Mouse (Mus musculus): Measurements from ENCODE around the gene Atxn1.

The Atxn1 gene

GRCm38 (mm10) chr13:45963497-45964330 lies 1.1 kb downstream of the Atxn1 start:
- peak; percentile 64 for DNase-seq (ENCODE audit: low spot score)

DNA sequence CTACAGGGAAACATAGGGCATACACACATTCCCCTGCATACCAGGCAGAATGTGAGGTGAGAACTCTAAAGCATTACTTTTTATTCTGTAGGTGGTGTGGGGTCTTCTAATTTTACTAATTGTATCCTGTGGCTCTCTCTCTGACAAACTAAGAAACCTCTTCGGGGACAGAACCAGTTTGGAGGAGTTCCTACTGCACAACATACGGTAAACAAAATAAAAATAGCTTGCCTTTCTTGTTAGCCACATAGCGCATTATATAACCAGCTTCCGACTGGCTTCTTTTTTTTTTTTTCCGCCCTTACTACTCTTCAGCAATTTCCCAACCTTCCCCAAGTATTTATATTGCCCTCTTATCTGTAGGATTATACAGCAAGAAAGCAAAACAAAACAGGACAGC lies 2.0 kb downstream of the Atxn1 start:
- no peak for DNase-seq (ENCODE audit: low spot score)

GRCm38 (mm10) chr13:45961871-45962630 lies 2.8 kb downstream of the Atxn1 start:
- DNase-seq (ENCODE audit: low spot score), result peak; percentile 15

- DNase-seq (ENCODE audit: low spot score), result no peak
Measured at GRCm38 (mm10) chr13:45960311-45960965, 4.4 kb downstream of the Atxn1 start.

DNA sequence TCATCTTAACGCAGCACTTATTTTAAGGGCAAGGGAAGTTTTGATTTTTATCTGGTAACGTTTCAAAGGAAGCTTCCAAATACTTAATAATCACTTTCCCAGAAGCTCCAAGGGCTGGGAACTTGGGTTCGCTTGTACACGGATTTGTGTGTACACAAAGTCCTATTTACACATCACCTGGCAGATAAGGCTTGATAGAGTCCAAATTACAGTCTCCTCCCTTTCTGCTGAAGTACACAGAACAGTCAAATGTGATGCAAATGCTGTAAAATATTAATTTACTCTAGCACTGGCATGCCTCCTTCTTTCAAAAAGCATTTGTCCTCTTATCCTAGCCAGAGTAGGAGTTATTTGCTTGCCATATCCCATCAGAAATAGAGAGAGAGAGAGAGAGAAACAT lies 6.5 kb downstream of the Atxn1 start:
- no peak for DNase-seq (ENCODE audit: low spot score)

DNA sequence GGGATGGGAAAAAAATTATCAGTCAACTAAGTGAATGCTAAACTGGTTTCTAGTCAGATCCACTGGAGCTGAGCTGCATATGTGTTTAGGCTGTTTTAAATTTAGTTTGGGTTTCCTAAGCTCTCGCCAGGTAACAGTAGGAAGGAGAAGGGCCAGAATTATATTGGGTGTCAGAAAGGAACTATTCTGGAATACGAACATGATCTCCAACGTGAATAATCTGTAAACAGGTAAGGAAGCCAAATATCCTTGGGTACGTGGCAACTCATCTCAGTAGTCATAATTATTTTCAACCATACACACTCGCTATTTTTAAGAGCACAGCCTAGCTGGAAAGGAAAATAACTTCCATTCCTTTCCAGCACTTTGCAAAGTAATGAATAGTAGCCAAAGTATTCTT lies 7.2 kb downstream of the Atxn1 start:
- DNase-seq (ENCODE audit: low spot score), result no peak

GRCm38 (mm10) chr13:45956287-45956686 lies 8.5 kb downstream of the Atxn1 start:
- DNase-seq (ENCODE audit: low spot score), result no peak

DNA sequence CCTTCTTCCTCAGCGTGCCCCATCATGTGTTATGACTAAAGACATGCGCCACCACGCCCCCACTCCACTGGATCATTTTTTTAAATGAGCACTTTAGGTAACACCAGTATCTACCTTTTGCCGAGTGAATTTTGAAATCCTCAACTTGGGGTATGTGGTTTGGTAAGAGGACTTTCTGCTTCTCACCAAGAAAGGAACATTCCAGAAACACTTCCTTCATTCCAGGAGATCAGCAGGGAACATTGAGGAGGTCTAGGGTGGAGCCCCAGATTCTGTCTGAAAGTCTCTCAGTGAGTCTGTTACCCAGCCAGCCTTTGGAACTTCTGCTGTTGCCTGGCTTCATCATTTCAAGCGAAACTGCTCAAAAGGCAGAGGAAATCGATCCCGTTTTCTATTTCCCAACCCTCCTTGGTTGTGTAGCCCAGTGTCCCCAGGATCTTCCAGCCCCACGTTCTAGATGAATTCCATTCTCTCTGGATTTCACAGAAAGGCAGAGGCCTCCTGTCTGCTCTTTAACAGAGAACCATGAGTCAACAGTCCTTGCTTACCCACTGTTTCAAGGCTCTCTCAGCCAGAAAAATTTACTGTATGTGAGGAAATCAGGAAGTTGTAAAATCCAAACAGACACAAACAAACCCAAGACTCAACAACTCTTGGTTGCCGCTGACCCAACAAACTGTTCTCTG lies 9.3 kb downstream of the Atxn1 start:
- no peak for DNase-seq (ENCODE audit: low spot score)

DNA sequence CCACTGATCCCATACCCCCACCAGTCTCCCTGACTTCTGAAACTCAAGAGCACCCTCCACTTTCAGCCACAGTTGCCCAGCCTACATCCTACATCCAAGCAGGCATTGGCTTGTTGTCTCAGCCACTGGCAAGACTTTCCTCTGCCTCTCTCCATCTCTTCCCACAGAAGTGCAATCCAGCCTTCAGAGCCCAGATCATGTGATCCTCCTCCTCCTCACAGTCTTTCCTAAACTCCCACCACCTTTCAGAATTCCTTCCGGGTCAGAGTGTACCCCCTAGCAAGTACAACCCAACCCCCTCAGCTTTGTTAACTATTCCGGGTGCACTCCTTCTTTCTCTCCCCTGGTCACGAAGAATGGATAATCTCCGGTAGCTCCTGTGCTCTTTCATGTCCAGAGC lies 11.7 kb downstream of the Atxn1 start:
- no peak for DNase-seq (ENCODE audit: low spot score)

DNA sequence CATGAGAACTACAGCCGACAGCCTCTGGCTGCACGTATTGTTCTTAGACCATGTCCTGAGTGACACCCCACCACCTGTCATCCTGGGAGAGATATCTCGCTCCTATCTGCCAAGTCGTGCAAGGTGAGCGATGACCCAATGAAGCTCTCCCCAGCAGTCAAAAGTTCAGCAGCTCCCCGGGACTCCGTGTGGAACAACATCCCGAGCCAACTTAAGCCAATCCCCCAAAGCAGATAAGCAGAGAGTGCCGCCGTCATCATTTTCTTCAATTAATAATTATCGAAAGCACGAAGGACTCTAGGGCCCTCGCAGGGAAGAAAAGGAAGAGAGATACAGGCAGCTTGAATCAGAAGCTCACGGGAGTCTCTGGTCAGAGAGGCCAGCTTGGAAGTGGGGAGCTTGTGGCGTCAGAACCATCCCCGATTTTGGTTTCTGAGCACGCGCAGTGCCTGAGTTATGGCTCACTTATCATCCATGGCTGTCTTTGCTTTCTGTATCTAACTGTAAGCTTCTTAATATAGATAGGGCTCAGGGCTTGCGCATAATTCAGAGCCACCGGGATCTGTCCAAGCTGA lies 13.7 kb downstream of the Atxn1 start:
- DNase-seq (ENCODE audit: low spot score), result no peak

DNA sequence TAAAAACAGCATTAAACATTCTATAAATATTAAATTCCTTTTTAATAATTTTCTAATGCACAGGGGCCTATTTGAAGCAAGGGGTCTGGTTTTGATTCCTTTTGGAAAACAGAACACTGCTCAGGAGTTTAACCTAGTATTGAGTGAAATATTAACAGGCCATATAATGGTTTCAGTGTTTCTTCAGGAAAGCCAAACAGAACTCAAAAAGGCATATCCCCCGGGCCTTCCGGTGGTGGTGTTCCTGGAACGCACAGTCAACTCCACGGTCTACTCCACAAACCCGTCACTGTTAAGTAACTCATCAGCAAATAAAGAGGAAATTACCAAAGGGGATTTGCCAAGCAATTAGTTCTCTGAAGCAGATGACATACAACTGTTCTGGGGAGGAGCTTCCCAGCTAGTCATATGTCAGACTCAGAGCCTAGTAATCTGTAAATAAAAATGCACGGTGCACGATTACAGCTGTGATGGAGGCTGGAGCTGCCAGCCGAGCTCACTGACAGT lies 14.4 kb downstream of the Atxn1 start:
- DNase-seq (ENCODE audit: low spot score), result no peak

GRCm38 (mm10) chr13:45946136-45946535 lies 18.7 kb downstream of the Atxn1 start:
- no peak for DNase-seq (ENCODE audit: low spot score)

- no peak for DNase-seq (ENCODE audit: low spot score)
Measured at GRCm38 (mm10) chr13:45942337-45942736, 22.5 kb downstream of the Atxn1 start.

GRCm38 (mm10) chr13:45940714-45941113 lies 24.1 kb downstream of the Atxn1 start:
- DNase-seq (ENCODE audit: low spot score), result no peak

DNA sequence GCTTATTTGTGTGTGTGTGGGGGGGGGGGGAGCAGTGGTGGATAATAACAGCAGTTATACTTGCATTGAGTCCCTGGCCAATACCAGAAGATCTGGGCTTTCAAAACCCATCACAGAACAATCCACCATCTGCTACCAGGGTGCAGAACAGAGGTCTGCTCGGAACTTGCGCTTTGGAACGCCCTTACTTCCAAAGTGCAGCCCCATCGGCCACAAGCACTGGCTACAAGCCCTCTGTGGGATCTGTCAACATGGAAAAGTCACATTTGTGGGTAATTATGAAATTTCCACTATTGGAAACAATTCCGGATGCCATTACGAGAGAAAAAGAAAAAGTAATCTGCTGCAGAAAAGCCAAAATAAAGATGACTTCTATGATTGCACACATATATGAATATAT lies 25.2 kb downstream of the Atxn1 start:
- DNase-seq (ENCODE audit: low spot score), result no peak

DNA sequence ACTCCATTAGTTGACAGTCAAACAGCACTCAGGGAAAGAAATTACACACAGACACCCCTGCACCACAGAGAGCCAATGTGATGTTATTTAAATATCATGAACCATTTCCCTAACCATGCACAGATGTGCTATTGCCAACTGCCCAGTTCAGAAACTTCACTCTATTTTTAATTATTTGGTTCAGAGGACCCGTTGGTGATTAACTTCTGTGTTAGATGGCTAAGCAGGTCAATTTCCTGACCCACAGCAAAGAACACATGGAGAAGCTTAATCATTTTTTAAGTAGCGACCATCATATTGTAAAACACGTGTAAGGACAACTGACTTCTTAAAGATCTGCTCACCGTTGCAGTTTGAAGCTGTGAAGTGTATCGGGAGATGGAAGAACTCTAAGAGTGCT lies 26.7 kb downstream of the Atxn1 start:
- DNase-seq (ENCODE audit: low spot score), result no peak

DNA sequence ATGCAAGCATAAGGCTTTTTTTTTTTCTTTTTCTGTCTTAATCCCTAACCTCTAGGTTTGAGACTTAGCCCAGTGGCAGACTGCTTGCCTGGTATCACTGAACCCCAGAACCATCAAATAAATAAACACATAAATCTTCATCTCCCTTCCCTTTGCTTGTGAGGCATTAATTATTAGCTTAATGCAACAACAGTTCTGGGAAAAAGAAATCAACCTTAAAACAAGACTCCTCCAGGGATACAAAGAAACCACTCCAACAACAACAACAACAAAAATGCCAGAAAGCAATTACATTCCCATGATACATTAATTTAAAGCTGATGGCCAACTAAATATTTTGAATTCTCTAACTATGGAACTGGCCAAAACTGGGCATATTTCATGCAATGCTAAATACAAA lies 28.0 kb downstream of the Atxn1 start:
- no peak for DNase-seq (ENCODE audit: low spot score)

- DNase-seq (ENCODE audit: low spot score), result peak; percentile 41
Measured at GRCm38 (mm10) chr13:45935798-45936197, 29.0 kb downstream of the Atxn1 start.

GRCm38 (mm10) chr13:45934841-45935240 lies 30.0 kb downstream of the Atxn1 start:
- DNase-seq (ENCODE audit: low spot score), result no peak

DNA sequence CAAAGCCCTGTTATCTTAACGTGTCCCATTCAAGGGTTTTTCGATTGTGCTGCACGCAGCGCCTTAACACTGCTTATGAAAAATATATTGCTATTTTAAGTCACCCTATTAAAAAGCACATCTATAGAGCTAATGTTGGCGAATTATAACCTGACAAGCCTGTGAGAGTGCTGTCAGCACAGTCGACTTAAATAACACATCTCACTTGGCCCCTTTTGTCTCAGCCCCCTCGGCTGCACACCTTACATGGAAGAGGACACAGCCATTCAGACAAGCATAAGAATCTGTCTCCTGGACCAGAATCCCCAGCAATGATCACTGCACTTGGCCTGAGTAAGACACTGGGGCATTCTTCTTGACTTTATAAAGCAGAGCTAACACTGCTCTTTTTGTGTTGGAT lies 30.7 kb downstream of the Atxn1 start:
- no peak for DNase-seq (ENCODE audit: low spot score)

DNA sequence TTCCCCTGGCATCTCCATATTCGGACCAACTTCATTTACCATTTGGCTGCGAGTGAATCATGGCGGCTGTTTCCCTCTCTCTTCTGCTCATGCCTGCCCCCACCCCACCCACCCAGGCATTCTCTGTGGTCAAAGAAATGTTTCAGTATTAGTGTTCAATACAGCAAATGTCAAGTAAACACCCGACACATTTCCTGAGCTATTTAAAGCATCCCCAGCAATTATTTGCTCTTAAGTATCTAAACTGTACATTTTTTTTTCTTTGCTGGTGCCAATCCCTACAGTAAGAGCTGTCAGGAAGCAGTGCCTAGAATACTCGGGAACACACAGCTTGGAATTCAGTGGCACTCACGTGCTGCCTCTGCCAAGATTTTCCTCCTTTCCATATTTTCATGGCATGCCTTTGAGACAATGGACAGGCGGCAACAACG lies 32.3 kb downstream of the Atxn1 start:
- DNase-seq (ENCODE audit: low spot score), result no peak

- DNase-seq (ENCODE audit: low spot score), result peak; percentile 23
Measured at GRCm38 (mm10) chr13:45931891-45932290, 32.9 kb downstream of the Atxn1 start.

Data from T-cell, adult 2 months (primary cell).